Mouse (Mus musculus) cerebellum, postnatal 36 days (tissue): Measurements from ENCODE around the gene Tsen54.
A peak's percentile ranks its signal among the peaks of the same experiment; 100 is the strongest.

Experiments
- DNase-seq, 2 experiments: peaks; one replicate each; pipeline ENCODE4 v3.0.0; 2021 to 2022; ENCODE audit warnings: mixed read lengths in 2 of 2

Tsen54 gene

DNA sequence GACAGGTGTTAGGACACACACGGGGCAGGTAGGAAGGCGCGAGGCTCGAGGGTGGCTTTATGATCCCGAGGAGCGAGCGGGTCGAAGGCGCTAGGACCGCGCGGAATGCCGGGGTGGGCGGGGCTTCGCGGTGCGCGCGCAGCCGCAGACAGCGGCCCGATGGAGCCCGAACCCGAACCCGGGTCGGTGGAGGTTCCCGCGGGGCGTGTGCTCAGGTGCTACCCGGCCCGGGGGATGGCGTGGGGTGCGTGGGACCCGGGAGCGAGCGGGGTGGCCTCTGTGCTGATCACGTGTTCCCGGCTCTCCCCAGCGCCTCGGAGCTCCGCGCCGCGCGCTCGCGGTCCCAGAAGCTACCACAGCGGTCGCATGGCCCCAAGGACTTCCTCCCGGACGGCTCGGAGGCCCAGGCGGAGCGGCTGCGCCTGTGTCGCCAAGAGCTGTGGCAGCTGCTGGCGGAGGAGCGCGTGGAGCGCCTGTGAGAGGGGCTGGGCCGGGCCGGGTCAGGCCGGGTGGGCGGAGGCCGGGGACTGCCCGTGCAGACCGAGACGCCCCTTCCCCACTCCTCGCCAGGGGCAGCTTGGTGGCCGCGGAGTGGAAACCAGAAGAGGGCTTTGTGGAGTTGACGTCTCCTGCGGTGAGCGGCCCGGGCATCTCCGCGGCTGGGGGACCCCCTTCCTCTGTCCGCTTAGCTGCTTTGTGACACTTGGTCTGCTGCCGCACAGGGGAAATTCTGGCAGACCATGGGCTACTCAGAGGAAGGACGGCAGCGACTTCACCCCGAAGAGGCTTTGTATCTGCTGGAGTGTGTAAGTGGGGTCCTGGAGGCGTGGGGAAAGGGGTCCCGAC lies at the start of gene Tsen54:
Gene Tsen54 (plus strand): TSS at position 120 of the 846 bp plus-strand sequence.
- peak; percentile 91 to 94 for DNase-seq

DNA sequence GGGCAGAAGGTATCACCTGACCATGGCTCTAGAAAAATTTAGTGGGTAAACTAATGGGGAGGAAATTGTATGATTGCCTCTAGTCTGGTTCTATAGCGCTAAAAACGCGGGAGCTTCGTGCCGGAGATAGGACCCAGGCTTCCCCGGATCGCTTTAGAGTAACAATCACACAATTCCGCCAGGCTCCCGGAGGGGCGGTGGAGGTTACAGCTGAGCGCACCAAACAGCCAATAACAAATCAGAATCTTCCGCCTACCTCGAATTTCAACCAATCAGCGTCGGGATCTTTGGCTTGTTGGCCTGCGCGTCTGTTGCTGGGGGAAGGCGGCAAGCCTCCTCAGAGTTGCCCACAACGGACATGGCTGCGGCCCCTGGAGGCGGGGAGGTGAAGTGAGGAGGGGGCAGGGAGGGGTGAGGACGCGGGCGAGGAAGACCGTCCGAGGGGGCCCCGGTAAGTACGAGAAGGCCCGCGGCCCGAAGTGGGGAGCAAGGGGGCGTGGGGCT lies 49.4 kb upstream of the Tsen54 start, which contains the start of gene Tmem94:
Gene Tmem94 (plus strand): TSS at position 331 of the 504 bp plus-strand sequence.
- peak; percentile 94 to 98 for DNase-seq

DNA sequence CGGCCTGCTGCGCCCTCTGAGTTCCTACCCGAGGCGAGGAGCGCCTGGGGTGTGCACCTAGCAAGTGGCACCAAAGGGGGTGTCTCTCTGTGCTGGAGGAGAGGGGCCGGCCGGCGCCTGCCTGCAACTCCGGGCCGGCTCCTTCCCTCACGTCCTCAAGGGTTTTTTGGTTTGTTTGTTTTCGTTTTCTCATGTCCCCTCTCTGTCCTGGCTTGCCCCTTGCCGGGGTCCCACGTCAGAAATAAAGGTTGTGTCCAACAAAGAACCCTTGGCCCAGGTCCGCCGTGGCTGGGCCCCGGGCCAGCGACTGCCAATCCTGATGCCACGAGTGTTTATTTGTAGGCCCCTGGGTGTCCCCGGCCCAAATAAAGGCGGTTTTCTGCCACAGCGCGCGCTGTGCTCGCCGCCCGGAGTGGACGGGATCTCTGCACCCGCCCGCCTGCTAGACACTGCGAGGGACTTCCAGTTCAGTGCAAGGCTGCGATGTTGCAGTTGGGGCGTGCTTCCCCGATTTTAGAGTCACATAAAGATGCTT lies 48.9 kb upstream of the Tsen54 start:
- DNase-seq, result peak in 1 of 2 experiments; percentile 63

DNA sequence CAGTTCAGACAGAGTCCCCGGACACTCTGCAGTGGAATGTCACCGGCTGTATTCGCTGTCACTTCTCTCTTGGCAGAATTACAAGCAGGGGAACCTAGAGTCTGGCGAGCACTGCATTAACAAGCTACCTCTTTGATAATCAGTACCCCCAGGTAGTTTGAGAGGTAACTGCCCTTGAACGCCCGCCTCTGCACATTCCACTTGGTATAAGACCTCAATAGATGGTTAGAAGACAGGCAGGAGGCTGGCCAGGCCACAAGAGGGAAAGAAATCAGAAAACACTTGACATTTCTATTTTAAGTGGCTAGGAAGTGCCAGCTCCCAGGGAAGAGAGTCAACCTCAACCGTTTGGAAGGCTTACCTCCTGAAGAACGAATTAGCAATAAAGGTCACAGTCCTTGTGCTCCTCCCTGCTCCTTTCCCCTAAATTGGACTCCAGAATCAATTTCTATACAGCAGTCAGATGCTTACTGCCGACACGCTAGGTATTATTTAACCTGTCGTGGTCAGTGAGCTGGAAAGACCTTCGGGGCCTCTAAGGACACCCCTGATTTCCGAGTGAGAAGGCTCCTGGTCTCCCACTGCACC lies 48.1 kb upstream of the Tsen54 start:
- peak in 1 of 2 experiments; percentile 38 for DNase-seq

DNA sequence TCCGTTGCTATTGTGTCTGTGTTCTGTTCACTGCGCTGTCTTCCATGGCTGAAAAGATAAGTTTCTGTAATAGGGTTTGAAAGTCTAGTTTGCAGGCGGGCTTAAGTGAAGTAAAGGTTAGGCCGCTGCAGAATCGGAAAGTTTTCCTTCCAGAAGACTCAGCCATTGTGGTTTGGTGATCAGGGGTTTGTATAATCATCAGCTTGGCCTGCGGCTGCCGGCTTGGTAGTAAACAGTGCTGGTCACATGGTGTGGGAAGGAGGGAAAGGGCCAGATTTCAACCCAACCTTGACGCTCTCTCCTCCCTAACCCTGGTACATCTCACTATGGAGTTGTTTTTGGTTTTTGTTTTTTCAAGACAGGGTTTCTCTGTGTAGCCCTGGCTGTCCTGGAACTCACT lies 47.5 kb upstream of the Tsen54 start:
- no peak for DNase-seq

DNA sequence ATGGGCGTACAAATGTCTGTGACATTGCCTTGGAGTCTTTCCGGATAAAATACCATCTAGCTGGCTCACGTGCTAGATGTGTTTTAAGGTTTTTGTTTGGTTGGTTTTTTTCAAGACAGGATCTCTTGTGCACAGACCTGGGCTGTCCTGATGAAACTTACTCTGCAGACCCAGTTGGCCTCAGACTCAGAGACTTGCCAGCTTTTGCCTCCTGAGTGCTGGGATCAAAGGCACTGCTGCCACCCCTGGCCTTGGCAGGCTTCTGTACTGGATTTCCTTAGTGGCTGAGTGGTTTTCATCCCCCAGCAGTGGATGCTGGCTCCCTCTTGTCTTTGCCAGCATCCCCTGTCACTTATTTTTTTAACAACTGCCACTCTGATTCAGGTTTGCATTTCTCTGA lies 45.6 kb upstream of the Tsen54 start:
- DNase-seq, result no peak

DNA sequence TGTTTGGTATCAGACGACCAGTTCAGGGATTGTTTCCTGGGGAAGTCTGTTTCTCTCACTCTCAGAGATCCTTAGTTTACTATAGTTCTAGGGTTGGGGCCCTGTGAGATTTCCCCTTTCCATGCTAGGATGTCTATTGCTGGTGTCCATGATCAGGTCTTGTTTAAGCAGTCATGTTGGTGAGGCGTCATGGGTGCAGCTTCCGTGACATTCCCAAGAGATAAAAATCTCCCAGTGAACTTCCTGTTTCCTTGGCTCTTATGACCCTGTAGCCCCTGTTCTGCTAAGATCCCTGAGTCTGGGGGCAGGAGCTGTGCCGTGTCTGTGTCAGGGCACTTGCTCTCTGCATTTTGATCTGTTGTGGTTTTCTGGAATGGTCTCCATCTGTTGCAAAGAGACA lies 39.9 kb upstream of the Tsen54 start:
- no peak for DNase-seq

DNA sequence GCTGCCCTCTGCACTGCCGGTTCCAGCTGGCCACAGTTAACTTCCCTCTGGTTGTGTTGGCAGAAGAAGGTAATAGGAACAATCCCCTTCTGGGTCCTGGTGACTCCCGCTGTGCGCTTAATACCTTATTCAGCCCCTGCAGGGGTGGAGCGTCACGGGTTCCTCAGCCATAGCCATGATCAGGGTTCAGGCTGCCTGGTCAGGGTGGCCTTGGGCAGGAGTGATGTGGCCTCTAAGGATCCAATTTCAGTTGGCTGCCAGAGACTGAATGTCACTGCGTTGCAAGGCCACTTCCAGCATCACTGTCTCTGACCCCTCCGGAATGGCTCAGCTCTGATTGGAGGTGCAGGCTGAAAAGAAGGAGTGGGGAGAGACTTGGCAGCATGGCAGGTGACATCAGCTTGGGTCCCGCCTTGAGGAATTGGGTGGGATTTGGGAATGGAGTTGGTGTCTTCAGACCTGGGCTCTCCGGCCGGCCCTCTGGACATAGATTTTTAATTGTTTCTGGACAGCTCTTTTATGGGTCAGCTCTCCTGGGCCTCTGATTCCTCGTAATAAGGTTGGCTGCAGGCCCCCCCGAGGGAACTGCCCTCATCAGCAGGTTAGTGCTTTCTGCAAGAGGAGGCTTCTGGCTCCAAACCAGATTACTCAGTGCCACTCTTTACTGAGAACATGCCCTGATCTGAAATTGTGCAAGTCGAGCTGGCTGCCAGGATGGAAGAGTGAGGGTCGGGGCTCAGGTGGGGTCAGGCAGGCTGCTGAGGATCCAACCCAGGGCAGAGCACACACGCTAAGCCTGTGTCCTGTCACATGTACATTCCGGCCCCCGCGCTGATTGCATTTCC lies 38.5 kb upstream of the Tsen54 start:
- peak; percentile 40 to 49 for DNase-seq

DNA sequence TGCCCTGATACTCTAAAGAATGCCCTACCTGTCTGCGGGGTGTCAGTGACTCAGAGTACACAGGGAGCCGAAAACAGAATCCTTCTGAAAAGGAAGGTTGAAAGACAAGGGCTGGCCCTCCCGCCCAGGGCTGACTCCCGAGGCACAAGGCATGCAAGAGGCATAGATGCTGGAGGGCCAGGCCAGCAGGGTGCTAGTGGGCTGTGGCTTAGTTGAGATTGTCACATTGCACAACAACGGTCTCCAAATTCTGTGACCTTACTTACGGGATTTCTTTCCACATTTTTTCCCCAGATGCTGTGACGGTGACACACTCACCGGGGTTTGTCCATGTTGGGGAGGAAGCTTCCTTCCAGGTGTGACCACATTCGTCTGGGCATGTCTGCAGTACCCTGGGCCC lies 37.6 kb upstream of the Tsen54 start:
- no peak for DNase-seq

DNA sequence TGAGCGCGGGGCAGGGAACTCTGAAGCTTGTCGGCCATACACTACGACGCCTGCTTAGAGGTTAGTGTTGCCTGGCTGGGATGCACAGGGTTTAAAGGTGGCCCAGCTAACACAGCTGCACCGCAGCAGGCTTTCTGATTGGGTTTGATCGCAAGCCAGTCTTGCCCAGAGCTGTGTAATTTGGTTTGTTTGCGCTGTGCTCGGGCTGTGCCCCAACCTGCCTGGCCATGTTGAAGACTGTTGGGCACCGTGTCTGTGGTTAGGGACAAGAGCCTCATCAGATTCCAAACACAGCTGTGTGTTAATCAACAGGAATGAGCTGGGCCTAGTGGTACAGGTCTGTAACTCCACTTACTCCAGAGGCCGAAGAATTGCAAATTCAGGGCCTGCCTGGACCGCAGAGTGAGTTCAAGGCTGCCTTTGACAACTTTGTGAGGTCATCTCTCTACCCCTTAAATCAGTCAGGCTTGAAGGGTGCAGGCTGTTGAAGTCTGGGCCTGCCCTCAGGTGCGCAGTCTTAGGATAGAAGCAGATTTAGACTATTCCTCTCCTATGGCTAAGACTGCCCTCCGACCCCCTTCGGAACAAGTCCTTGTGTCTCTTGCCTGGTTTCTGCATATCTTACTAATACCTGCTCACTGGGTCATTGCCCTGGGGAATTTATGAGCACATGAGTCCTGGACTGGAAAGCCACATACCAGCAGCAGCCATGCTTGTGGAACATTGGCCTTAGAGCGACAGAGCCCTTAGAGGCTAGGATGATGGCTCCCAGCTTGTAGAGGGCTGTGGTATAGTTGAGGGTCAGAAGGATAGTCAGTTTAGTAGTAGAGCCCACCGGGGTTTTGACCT lies 36.8 kb upstream of the Tsen54 start:
- no peak for DNase-seq

DNA sequence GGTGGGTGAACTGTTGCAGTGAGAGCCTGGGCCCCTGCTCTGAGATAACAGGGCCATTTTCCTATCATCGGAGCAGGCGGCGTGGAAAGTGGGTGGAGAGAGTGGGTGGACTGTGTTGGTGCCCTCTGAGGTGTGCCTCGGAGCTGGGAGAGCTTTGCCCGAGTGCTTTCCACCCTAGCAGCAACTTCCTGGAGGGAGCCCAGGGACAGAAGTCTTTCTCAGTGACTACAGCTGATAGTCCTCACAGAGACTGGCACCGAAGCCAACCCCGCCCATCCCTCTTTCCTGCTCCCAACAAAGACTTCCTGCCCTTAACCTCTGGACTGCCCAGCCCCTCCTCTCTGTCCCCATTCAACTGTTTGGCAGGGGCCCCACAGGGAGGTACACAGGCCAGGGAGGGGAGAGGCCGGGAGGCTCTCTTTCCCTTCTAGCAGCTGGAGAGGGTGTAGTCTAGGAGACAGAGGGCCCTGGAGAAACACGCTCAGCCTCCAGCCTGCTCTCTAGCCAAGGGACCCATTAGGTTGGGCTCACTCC lies 35.4 kb upstream of the Tsen54 start:
- DNase-seq, result no peak

DNA sequence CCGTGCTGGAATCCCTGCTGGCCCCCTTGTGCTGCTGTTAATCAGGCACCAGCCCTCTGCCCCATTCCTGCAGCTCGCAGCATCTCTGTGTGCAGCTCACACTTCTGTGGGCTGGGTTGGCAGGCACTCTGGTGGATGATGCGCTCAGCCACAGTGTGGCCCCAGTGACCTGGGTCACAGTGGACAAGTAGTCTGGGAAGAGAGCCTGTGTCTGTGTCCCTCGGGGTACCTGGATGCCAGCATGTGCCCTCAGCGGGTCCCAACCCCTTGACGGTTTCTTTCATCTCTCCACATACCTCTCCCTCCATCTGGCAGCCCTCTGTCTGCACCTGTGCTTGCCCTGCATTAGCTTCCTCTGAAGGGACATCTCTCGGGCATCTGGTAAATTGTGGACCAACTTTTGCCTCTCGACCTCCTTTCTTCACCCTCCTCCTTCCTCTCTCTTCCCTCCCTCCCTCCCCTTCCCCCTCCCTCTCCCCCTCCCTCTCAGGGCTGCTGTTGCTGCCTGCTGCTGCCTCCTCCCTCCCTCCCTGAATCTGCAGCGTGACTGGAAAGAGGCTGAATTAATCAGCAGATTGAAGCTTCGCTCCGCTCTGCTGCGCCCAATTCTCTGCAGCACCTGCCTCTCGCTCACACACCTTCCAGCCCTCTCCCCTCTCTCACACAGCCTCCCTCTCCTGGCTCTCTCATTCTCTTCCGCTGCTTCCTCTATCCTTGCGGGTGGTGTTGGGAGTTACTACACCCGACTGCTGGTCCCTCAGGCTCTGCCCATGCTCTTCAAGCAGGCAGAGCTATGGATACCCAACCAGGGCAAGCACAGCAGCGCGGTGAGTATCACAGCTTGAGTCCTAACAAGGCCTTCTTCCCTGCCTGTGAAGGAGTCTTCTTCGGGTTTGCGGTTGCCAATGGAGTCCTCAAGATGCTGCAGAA lies 34.1 kb upstream of the Tsen54 start:
- no peak for DNase-seq

DNA sequence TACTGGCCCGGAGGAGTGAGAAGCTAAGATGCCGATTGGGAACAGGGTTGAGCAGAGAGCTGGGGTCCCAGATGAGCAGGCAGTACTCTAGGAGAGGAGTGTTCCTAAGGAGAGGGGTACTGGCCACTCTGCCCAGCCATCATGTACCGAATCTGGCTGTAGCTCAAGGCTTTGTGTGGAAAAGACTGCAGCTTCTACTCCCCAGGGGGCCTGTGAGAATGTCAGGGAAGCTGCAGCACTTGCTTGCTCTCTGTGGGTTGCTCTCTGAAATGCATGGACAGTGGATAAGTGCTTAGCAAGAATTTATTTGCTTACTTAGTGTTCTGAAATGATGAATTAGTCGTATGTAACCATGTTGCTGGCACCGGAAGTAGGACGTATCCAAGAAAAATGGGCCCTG lies 28.1 kb upstream of the Tsen54 start:
- no peak for DNase-seq

DNA sequence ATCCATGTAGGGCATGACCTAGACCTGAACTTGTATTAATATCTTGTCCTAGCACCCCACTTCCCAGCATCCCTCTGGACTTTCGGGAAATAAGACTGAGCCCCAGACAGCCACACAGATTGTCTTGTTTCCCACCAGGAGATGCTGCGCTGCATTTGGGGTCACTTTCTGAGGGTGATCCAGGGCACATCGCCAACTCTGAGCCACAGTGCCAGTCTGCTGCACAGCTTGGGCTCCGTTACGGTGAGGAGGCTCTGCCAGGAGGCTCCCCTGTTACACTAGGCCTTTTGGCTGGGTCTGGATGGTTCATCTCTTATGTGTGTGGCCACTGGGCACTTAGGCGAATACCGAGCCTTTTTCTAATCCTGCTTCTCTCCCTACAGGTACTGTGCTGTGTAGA lies 24.7 kb upstream of the Tsen54 start:
- peak; percentile 64 to 69 for DNase-seq

DNA sequence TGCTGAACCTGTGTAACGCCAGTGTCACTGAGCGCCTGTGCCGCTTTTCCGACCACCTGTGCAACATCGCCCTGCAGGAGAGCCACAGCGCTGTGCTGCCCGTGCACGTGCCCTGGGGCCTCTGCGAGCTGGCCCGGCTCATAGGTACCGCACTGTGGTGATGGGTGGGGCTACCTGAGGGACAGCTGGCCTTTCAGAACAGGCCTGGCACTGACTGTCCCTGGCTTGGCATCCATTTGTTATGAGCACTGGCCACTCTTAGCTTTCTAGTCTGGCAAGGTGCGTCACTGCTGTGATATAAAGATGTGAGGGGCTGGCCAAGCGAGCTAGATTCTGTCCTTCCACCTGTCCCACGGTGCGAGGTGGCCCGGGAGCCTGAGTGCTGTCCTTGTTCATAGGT lies 22.6 kb upstream of the Tsen54 start:
- peak; percentile 59 to 62 for DNase-seq

DNA sequence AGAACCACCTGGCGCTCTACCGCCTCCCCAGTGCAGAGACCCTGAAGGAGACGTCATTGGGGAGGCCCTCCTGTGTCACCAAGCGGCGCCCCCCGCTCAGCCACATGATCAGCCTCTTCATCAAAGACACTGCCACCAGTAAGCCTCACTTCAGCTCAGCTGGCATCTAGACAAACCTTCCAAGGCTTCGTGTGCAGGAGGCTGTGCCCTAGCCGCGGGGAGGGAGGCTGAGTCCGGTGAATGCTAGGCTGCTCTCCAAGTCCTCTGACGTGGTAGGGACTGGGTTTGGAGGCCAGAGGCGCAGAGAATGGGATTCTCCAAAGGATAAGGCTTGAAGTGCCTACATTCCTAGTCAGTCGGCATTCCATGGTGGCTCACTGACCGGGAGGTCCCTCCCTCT lies 22.2 kb upstream of the Tsen54 start:
- peak; percentile 45 to 48 for DNase-seq

DNA sequence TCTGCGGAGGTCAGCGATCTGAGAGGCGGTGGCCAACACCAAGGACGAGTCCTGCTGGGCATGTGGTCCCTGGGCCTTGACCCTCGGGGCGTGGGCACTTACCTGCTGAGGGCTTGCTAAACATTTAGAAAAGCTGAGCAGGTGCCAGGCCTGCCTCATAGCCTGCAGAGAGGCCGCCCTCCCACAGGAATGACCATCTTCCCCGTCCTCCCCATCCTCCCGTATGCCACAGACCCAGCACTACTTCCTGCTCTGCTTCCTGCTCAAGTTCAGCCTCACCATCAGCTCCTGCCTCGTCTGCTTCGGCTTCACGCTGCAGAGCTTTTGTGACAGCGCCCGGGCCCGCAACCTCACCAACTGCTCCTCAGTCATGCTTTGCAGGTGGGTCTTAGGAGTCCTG lies 17.6 kb upstream of the Tsen54 start:
- DNase-seq, result no peak

DNA sequence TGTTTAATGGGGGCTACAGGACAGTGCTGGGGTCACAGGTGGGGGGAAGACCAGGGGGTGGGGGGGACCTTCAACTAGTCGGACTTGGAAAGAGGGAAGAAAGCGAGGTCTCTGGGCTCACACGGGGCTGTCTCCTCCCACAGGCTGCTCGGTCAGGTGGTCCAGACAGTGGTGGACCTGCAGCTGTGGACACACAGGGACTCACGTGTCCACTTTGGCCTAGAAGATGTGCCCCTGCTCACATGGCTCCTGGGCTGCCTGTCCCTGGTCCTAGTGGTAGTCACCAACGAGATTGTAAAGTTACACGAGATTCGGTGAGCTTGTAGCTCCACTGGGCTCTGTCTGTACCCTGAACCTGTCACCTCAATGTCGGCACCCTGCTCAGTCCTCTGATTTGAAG lies 16.9 kb upstream of the Tsen54 start:
- DNase-seq, result no peak

DNA sequence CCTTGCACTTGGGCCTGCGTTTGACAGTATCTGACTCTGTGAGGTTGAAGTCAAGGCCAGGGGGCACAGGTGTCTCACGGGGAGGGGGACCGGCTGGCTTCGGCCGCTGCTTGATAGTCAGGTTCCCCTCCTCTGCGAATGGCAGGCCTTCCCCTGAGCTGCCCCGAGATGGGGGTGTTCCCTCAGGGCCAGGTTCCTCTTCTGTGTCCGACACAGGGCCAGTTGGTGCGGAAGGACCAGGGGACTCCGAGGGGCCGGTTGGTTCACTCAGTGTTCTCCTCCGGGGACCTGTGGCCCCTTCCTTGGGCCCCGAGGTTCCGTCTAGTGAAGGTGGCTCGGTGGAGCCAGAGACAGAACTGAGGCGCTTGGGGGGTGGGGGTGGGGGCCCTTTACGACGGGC lies 13.5 kb upstream of the Tsen54 start:
- DNase-seq, result no peak

DNA sequence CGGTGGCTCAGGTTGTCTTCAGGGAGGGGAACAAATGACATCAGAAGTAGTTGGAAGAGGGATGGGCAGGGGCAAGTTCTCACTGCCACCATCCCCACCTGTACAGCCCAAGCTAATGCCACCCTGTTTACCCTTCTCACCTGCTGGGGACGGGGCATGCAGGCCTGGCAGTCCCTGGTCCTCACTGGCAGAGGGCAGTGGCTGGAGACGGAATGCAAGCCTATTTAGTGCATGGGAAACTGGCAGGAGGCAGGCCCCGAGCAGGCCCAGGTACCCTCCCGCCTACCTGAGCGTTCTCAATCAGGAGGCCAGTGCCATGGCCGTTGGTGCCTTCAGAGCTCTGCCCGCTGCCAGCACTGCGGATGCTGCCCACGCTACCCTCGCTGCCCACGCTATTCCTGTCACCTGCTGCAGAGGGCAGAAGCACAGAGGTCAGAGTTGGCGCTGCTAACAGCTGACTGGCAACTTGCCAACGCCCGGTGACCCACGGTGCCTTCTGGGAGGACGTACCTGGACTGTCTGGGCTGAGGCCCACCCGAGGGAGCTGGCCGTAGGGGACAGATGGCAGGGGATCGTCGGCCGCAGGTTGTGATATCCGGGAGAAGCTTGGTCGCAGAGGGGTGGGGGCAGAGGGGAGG lies 11.3 kb upstream of the Tsen54 start:
- no peak for DNase-seq
